Mouse (Mus musculus) limb, embryonic 14.5 days (tissue): Measurements from ENCODE around the gene Dcdc2c. TPM values are rescaled to one million over a fixed set of nuclear protein-coding genes. Genes with fewer than 3 reads are reported as not detected.

Source experiments
- ATAC-seq: fragments of 200-750 bp; cut with Nextera tagmentation; 2 replicates; pipeline ENCODE4 v1.8.0; 2017; ENCODE audit warnings: low read depth, moderate number of reproducible peaks, moderate TSS enrichment; ENCODE audit not compliant: low FRiP score
- DNase-seq: peaks from one replicate; pipeline ENCODE4 v3.0.0-alpha.2; 2015; ENCODE audit warnings: low spot score
- H3K27ac ChIP-seq: fragments of 300-500 bp; sonication (generic); replicated peaks from 2 replicates; pipeline ENCODE4 v1.5.1; 2014; ENCODE audit warnings: low read depth, mild to moderate bottlenecking, low read length, moderate library complexity, mixed read lengths
- H3K27me3 ChIP-seq: fragments of 300-500 bp; sonication (generic); 2 replicates; pipeline ENCODE4 v1.6.1; 2014; ENCODE audit warnings: low read length, mixed read lengths; ENCODE audit not compliant: control insufficient read depth, insufficient read depth
- H3K36me3 ChIP-seq: fragments of 300-500 bp; sonication (generic); 2 replicates; pipeline ENCODE4 v1.6.1; 2014; ENCODE audit warnings: mild to moderate bottlenecking, low read length, moderate library complexity, mixed read lengths; ENCODE audit not compliant: control insufficient read depth, insufficient read depth
- H3K4me1 ChIP-seq: fragments of 300-500 bp; sonication (generic); 2 replicates; pipeline ENCODE4 v1.6.1; 2014; ENCODE audit warnings: antibody characterized with exemption, low read length, mixed read lengths; ENCODE audit not compliant: control insufficient read depth, insufficient read depth
- H3K4me2 ChIP-seq: fragments of 300-500 bp; sonication (generic); replicated peaks from 2 replicates; pipeline ENCODE4 v1.6.1; 2014; ENCODE audit warnings: low read depth, mild to moderate bottlenecking, low read length, moderate library complexity; ENCODE audit not compliant: severe bottlenecking
- H3K4me3 ChIP-seq: fragments of 300-500 bp; sonication (generic); replicated peaks from 2 replicates; pipeline ENCODE4 v1.5.1; 2014; ENCODE audit warnings: low read length
- H3K9ac ChIP-seq: fragments of 300-500 bp; sonication (generic); 2 replicates; pipeline ENCODE4 v1.6.1; 2014; ENCODE audit warnings: mild to moderate bottlenecking, low read depth, low read length, moderate library complexity; ENCODE audit not compliant: severe bottlenecking
- H3K9me3 ChIP-seq: fragments of 300-500 bp; sonication (generic); 2 replicates; pipeline ENCODE4 v1.6.1; 2016; ENCODE audit warnings: low read length; ENCODE audit not compliant: control insufficient read depth
- POLR2A ChIP-seq: fragments of 200-500 bp; IDR thresholded peaks from 2 replicates; pipeline ENCODE4 v1.8.0; 2012; ENCODE audit warnings: inconsistent platforms, mild to moderate bottlenecking, moderate library complexity, borderline replicate concordance; ENCODE audit not compliant: insufficient read depth, insufficient read length; ENCODE audit errors: extremely low read depth
- WGBS: fragments of 180-500 bp; shearing (Covaris S2); extraction: QIAGEN DNeasy Blood & Tissue Kit; methylation state at CpG from one replicate; pipeline ENCODE4 v1.1.7; 2014; 5-methylcytosine and 5-hydroxymethylcytosine counted together
- polyA plus RNA-seq, 2 experiments: library from polyadenylated mRNA; depleted of rRNA in 1 of 2; stranded (reverse) in 1 of 2; unstranded in 1 of 2; fragments of >200 nt; fragmentation: Nextera tagmentation in 1 of 2; extraction: Ambion mirVana in 1 of 2; gene quantifications; 2 replicates each; pipeline versions ENCODE4 v1.2.1 to v1.2.3; 2012 to 2014

Dcdc2c gene
- polyA plus RNA-seq (2012; rRNA removed), result 0.06 TPM in 1 of 2 replicates, not detected in the other
- polyA plus RNA-seq (2014; fragmentation: Nextera tagmentation; extraction: Ambion mirVana), result 0.18 TPM in 1 of 2 replicates, not detected in the other

GRCm38 (mm10) chr12:28552299-28552698 lies at the start of gene Dcdc2c:
TSS of gene Dcdc2c (minus strand) at chr12:28552399.
- H3K4me3 ChIP-seq, result no peak within 1 kb of the TSS
- WGBS, result 65% methylated on average over 15 of the region's 15 CpGs
- 0 out of 2 replicates have a peak within 1 kb of the TSS, but pooled peaks have one; percentile 7 for H3K4me2 ChIP-seq
- no peaks in the 10 kb centered on the region for H3K36me3 ChIP-seq
- DNase-seq, result no peak
- H3K4me1 ChIP-seq, result peaks cover 8% of the 10 kb centered on the region
- no peak for ATAC-seq
- no peak within 1 kb of the TSS for H3K9ac ChIP-seq
- H3K27ac ChIP-seq, result no peak within 1 kb of the TSS
- no peaks in the 10 kb centered on the region for H3K27me3 ChIP-seq
- no peak for TF ChIP-seq POLR2A
- H3K9me3 ChIP-seq, result no peaks in the 10 kb centered on the region

- ATAC-seq, result no peak
- Histone ChIP-seq H3K36me3 (no peaks in the 10 kb centered on the region), H3K27ac (no peak overlapping the region), H3K4me1 (no peaks in the 10 kb centered on the region), H3K4me2 (no peak overlapping the region), H3K27me3 (no peaks in the 10 kb centered on the region), H3K4me3 (no peak overlapping the region), H3K9me3 (no peaks in the 10 kb centered on the region), H3K9ac (no peak overlapping the region)
- no peak for DNase-seq
- TF ChIP-seq POLR2A, result no peak
- 59% methylated on average over 2 of the region's 2 CpGs for WGBS
Measured at GRCm38 (mm10) chr12:28598526-28598991, 46.4 kb upstream of the Dcdc2c start.

GRCm38 (mm10) chr12:28598110-28598509 lies 45.9 kb upstream of the Dcdc2c start:
- Histone ChIP-seq H3K36me3 (no peaks in the 10 kb centered on the region), H3K9me3 (no peaks in the 10 kb centered on the region), H3K9ac (no peak overlapping the region), H3K4me2 (no peak overlapping the region), H3K4me1 (no peaks in the 10 kb centered on the region), H3K27me3 (no peaks in the 10 kb centered on the region), H3K27ac (no peak overlapping the region), H3K4me3 (no peak overlapping the region)
- DNase-seq (no peak), ATAC-seq (no peak)
- 65% methylated on average over 3 of the region's 3 CpGs for WGBS
- TF ChIP-seq POLR2A, result no peak

- Histone ChIP-seq H3K9ac (no peak overlapping the region), H3K27me3 (no peaks in the 10 kb centered on the region), H3K4me3 (no peak overlapping the region), H3K36me3 (no peaks in the 10 kb centered on the region), H3K9me3 (no peaks in the 10 kb centered on the region), H3K4me2 (no peak overlapping the region), H3K27ac (no peak overlapping the region), H3K4me1 (no peaks in the 10 kb centered on the region)
- DNase-seq, result no peak
- 74% methylated on average over 9 of the region's 9 CpGs for WGBS
- TF ChIP-seq POLR2A, result no peak
- no peak for ATAC-seq
Measured at GRCm38 (mm10) chr12:28597699-28598098, 45.5 kb upstream of the Dcdc2c start.

GRCm38 (mm10) chr12:28596851-28597250 lies 44.7 kb upstream of the Dcdc2c start:
- Histone ChIP-seq H3K4me1 (no peaks in the 10 kb centered on the region), H3K4me3 (no peak overlapping the region), H3K9me3 (no peaks in the 10 kb centered on the region), H3K27me3 (no peaks in the 10 kb centered on the region), H3K9ac (no peak overlapping the region), H3K27ac (no peak overlapping the region), H3K36me3 (no peaks in the 10 kb centered on the region), H3K4me2 (no peak overlapping the region)
- DNase-seq (no peak), ATAC-seq (no peak)
- no peak for TF ChIP-seq POLR2A

GRCm38 (mm10) chr12:28590428-28590827 lies 38.2 kb upstream of the Dcdc2c start:
- no peak for ATAC-seq
- Histone ChIP-seq H3K4me1 (no peaks in the 10 kb centered on the region), H3K9ac (no peak overlapping the region), H3K4me2 (no peak overlapping the region), H3K27ac (no peak overlapping the region), H3K9me3 (0 out of 2 replicates have a peak, but pooled peaks cover 4% of the 10 kb centered on the region), H3K27me3 (peaks cover 5% of the 10 kb centered on the region; the same call in 1 of the 2 replicates), H3K4me3 (no peak overlapping the region), H3K36me3 (no peaks in the 10 kb centered on the region)
- no peak for DNase-seq
- 37% methylated on average over 13 of the region's 13 CpGs for WGBS
- TF ChIP-seq POLR2A, result no peak
